Mouse (Mus musculus) brain, embryonic 14.5 days (tissue): ENCODE results near the gene Cd55.

Experiments used
- CTCF ChIP-seq: fragments of 200-500 bp; IDR thresholded peaks from 2 replicates; pipeline ENCODE4 v1.5.1; 2012; ENCODE audit warnings: inconsistent platforms, mild to moderate bottlenecking, moderate library complexity, borderline replicate concordance; ENCODE audit not compliant: insufficient read depth, insufficient read length; ENCODE audit errors: extremely low read depth
- POLR2A ChIP-seq: fragments of 200-500 bp; IDR thresholded peaks from 2 replicates; pipeline ENCODE4 v1.6.1; 2012; ENCODE audit warnings: mild to moderate bottlenecking, inconsistent platforms, borderline replicate concordance; ENCODE audit not compliant: poor library complexity, insufficient read depth, insufficient read length, severe bottlenecking; ENCODE audit errors: extremely low read depth

DNA sequence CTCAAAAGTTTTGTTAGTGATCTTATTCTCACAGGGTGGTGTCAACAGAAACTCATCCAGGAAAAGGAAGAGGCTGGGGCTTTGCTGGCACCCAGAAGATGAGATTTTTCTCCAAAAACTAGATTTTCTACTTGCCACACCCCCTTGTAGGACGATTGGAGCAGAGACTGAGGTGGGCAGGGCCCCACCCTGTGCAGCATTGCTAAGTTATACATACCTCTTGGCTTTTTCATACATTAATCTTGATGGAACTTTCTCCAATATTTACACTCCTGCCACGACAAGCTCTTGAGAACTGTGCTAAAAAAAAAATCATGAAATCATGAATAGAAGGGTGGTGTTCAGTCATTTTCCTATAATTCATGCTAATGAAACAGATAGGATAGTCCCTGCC is 46.4 kb upstream of the Cd55 start:
- TF ChIP-seq CTCF (no peak), POLR2A (no peak)
